Mouse (Mus musculus): Measurements from ENCODE around the gene Slc25a25. TPM values are rescaled to one million over a fixed set of nuclear protein-coding genes. Genes with fewer than 3 reads are reported as not detected.

The Slc25a25 gene
- polyA plus RNA-seq, 1 experiment from 2014 or later = 39.8 TPM

DNA sequence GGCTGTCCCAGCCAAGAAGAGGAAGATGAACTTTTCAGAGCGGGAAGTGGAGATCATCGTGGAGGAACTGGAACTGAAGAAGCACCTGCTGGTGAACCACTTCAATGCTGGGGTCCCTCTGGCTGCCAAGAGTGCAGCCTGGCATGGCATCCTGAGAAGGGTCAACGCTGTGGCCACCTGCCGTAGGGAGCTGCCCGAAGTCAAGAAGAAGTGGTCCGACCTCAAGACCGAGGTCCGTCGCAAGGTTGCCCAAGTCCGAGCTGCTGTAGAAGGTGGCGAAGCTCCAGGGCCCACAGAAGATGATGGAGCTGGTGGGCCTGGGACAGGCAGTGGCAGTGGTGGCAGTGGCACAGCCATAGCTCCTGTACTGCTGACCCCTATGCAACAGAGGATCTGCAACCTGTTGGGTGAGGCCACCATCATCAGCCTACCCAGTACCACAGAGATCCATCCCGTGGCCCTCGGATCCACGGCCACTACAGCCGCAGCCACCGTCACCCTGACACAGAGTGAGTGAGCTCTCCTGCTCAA, 1.3 kb upstream of the Slc25a25 start:
- no peak for ATAC-seq (ENCODE audit: low read depth)
- H3K9ac ChIP-seq (replicated peaks; ENCODE audit: low read depth, low read length) = no peak overlapping the region
- no peaks in the 10 kb centered on the region for H3K27me3 ChIP-seq (ENCODE audit: control insufficient read depth, insufficient read depth, low read length)
- H3K27ac ChIP-seq (ENCODE audit: low read depth, low read length) = no peak overlapping the region
- peaks cover 19% of the 10 kb centered on the region; the same call in 1 of the 2 replicates for H3K4me1 ChIP-seq (ENCODE audit: control insufficient read depth, insufficient read depth, low read length)
- peak overlapping the region; percentile 70 for H3K4me2 ChIP-seq (ENCODE audit: low read depth, low read length)
- H3K9me3 ChIP-seq (ENCODE audit: control insufficient read depth, low read length) = no peaks in the 10 kb centered on the region
- peak overlapping the region; percentile 58 for H3K4me3 ChIP-seq (ENCODE audit: low read depth, low read length)
- WGBS = 96% methylated on average over 16 of the region's 16 CpGs
- H3K36me3 ChIP-seq (ENCODE audit: control insufficient read depth, insufficient read depth, low read length) = 0 out of 2 replicates have a peak, but pooled peaks cover 3% of the 10 kb centered on the region

DNA sequence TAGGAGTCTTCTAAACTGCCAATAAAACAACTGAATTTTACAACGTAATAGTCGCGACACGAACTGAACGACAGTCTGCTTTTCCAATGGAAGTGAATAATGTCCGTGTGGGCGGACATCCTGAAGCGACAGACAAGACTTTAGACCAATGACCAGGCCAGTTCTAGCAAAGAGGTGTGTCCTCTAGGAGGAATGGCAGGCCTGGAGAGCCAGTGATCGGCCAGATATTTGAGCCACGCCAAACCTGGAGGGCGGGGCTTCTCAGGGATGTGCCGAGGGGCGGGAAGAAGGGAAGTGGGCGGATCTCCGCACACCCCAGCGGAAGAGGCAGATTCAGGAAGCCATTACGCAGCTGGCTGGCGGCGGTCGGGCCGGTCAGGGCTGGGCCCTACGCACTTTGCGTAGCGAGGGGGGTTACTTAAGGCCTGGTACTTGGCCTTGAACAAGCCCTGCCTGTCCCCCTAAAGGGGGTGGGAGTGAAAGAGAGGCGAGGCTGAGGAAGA, 676 bp upstream of the Slc25a25 start:
- ATAC-seq (ENCODE audit: low read depth) = peak; percentile 97
- Histone ChIP-seq H3K4me1 (ENCODE audit: control insufficient read depth, insufficient read depth, low read length) (peaks cover 19% of the 10 kb centered on the region; the same call in 1 of the 2 replicates), H3K4me3 (ENCODE audit: low read depth, low read length) (peak overlapping the region; percentile 58), H3K36me3 (ENCODE audit: control insufficient read depth, insufficient read depth, low read length) (0 out of 2 replicates have a peak, but pooled peaks cover 3% of the 10 kb centered on the region), H3K27ac (ENCODE audit: low read depth, low read length) (peak overlapping the region; percentile 95), H3K4me2 (ENCODE audit: low read depth, low read length) (peak overlapping the region; percentile 70), H3K9me3 (ENCODE audit: control insufficient read depth, low read length) (no peaks in the 10 kb centered on the region), H3K9ac (replicated peaks; ENCODE audit: low read depth, low read length) (no peak overlapping the region; the same call in 1 of the 2 replicates), H3K27me3 (ENCODE audit: control insufficient read depth, insufficient read depth, low read length) (no peaks in the 10 kb centered on the region)
- under 1% methylated on average over 25 of the region's 25 CpGs for WGBS

DNA sequence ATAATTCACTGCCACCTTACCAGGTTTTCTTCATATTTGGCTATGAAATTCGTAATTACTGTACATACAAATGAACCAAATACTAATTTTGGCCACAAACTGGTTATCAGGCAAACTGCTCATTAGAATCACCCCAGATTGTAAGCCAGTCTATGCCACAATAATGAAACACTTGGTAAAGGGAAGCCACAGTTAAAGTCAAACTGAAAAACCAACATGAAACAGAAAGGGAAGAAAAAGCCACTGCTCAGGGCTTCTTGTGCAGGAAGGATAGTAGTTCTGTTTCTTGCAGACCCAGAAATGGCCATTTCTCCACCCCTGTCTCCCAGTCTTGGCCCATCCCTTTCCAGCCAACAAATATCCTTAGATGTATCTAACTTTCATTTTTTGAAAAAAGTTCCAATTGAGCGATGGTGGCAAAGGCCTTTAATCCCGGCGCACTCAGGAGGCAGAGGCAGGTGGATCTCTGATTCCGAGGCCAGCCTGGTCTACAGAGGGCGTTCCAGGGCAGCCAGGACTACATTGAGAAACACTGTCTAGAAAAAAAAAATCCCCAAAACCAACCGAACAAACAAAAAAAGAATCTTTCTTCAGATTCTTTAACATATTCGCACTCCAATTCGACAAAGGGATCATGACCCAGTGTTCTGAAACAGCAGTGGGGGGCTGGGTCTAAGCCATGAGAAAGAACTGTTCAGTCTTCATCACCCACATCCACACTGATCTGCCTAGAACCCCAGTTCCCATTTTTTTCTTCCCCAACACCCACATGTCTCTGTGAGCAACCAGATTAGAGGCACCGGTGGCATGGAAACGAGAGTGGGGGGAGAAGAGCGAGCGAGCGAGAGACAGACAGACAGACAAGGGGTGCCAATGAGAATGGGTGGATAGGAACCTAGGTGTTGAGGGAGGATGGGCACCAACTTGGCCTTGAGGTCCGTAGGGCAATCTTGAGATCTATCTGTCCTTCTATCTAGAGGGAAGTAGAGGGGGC, 1.2 kb downstream of the Slc25a25 start, which contains the start of gene Naif1:
TSS of gene Naif1 (plus strand) at position 697 of the 994 bp plus-strand sequence.
- 78% methylated on average over 15 of the region's 15 CpGs for WGBS
- H3K9ac ChIP-seq (replicated peaks; ENCODE audit: low read depth, low read length) = peak within 1 kb of the TSS; percentile 59
- H3K27ac ChIP-seq (ENCODE audit: low read depth, low read length) = peak within 1 kb of the TSS; percentile 95
- peak within 1 kb of the TSS; percentile 58 for H3K4me3 ChIP-seq (ENCODE audit: low read depth, low read length)
- ATAC-seq (ENCODE audit: low read depth) = no peak
- H3K4me2 ChIP-seq (ENCODE audit: low read depth, low read length) = peak within 1 kb of the TSS; percentile 70
- no peaks in the 10 kb centered on the region for H3K36me3 ChIP-seq (ENCODE audit: control insufficient read depth, insufficient read depth, low read length)
- no peaks in the 10 kb centered on the region for H3K27me3 ChIP-seq (ENCODE audit: control insufficient read depth, insufficient read depth, low read length)
- H3K4me1 ChIP-seq (ENCODE audit: control insufficient read depth, insufficient read depth, low read length) = peaks cover 19% of the 10 kb centered on the region; the same call in 1 of the 2 replicates
- no peaks in the 10 kb centered on the region for H3K9me3 ChIP-seq (ENCODE audit: control insufficient read depth, low read length)

DNA sequence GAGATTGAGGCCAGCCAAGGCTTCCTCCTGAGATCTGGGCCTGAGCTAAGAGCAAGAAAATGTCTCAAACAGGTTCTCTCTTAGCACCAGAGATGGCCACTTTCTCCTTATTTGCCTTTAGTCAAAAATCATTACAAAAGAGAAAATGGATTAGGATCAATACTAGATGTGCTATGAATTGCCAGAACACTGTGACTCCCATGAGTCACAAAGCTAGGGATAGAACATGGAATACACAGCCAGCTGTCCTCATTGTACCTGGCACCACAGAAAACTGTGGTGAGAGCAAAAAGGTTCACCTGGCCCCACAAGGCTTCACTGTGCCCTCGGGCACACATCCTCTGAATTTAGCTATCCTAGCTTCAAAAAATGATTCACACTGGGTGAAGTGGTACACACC, 2.8 kb downstream of the Slc25a25 start:
- Histone ChIP-seq H3K9me3 (ENCODE audit: control insufficient read depth, low read length) (no peaks in the 10 kb centered on the region), H3K36me3 (ENCODE audit: control insufficient read depth, insufficient read depth, low read length) (no peaks in the 10 kb centered on the region), H3K27ac (ENCODE audit: low read depth, low read length) (no peak overlapping the region), H3K9ac (replicated peaks; ENCODE audit: low read depth, low read length) (no peak overlapping the region), H3K27me3 (ENCODE audit: control insufficient read depth, insufficient read depth, low read length) (no peaks in the 10 kb centered on the region), H3K4me3 (ENCODE audit: low read depth, low read length) (no peak overlapping the region), H3K4me2 (ENCODE audit: low read depth, low read length) (no peak overlapping the region), H3K4me1 (ENCODE audit: control insufficient read depth, insufficient read depth, low read length) (peaks cover 16% of the 10 kb centered on the region; the same call in 1 of the 2 replicates)
- 96% methylated on average over 1 of the region's 1 CpGs for WGBS
- no peak for ATAC-seq (ENCODE audit: low read depth)

DNA sequence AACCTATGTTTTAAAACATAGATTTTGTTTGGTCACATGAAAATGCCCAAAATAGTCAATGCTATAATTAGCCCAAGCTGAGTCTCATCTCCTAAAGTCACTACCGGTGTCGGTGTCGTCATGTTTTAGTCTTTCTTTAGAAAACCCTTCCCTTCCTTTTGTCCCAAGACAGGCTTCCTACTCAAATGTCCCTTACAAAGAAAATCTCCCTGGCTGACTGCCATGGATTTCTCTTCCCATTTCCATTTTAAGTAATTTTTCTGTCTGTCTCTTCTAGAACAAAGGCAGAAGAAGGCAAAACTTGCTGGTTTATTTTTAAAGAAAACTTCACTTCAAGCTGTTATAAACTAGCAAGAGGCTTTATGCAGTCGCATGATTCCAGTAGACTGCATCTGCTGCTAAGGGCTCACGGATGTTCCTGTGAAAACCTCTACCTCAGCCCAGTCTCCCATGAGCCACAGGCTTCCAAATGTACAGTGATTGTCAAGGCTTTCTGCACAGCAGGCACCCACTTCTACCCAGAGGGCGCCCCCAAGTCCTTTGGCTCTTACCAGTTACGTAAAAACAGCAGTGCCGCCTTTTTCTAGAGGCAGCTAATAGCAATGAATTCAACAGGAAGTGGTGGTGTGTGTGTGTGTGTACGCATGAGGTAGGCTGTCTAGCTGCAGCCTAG, 3.8 kb downstream of the Slc25a25 start:
- Histone ChIP-seq H3K4me2 (ENCODE audit: low read depth, low read length) (no peak overlapping the region), H3K9ac (replicated peaks; ENCODE audit: low read depth, low read length) (no peak overlapping the region; the same call in 1 of the 2 replicates), H3K36me3 (ENCODE audit: control insufficient read depth, insufficient read depth, low read length) (no peaks in the 10 kb centered on the region), H3K4me3 (ENCODE audit: low read depth, low read length) (no peak overlapping the region), H3K9me3 (ENCODE audit: control insufficient read depth, low read length) (no peaks in the 10 kb centered on the region), H3K27me3 (ENCODE audit: control insufficient read depth, insufficient read depth, low read length) (no peaks in the 10 kb centered on the region), H3K27ac (ENCODE audit: low read depth, low read length) (peak overlapping the region; percentile 34; the same call in 1 of the 2 replicates), H3K4me1 (ENCODE audit: control insufficient read depth, insufficient read depth, low read length) (peaks cover 9% of the 10 kb centered on the region; the same call in 1 of the 2 replicates)
- WGBS = 71% methylated on average over 9 of the region's 9 CpGs
- no peak for ATAC-seq (ENCODE audit: low read depth)

DNA sequence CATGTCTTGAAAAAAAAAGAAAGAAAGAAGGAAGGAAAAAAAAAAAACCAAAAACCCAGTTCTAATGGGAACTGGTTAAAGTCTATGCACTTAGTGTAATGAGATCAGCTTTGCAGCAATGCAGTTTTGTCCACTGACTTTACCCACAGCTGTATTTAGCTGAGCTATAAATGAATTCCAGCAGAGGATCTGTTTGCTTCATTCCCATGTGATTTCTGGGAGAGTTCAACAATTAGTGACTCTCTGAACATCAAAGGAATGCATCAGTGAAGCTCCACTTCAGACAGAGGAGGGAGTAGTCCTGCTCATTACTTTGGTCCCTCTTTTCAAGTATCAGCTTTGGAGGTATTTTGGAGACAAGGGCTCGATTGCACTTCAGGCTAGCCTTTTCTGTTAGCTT, 5.7 kb downstream of the Slc25a25 start:
- Histone ChIP-seq H3K4me1 (ENCODE audit: control insufficient read depth, insufficient read depth, low read length) (0 out of 2 replicates have a peak, but pooled peaks cover 8% of the 10 kb centered on the region), H3K27ac (ENCODE audit: low read depth, low read length) (no peak overlapping the region), H3K4me2 (ENCODE audit: low read depth, low read length) (no peak overlapping the region), H3K9ac (replicated peaks; ENCODE audit: low read depth, low read length) (no peak overlapping the region), H3K36me3 (ENCODE audit: control insufficient read depth, insufficient read depth, low read length) (no peaks in the 10 kb centered on the region), H3K9me3 (ENCODE audit: control insufficient read depth, low read length) (no peaks in the 10 kb centered on the region), H3K4me3 (ENCODE audit: low read depth, low read length) (no peak overlapping the region), H3K27me3 (ENCODE audit: control insufficient read depth, insufficient read depth, low read length) (no peaks in the 10 kb centered on the region)
- no peak for ATAC-seq (ENCODE audit: low read depth)
- 89% methylated on average over 1 of the region's 1 CpGs for WGBS

DNA sequence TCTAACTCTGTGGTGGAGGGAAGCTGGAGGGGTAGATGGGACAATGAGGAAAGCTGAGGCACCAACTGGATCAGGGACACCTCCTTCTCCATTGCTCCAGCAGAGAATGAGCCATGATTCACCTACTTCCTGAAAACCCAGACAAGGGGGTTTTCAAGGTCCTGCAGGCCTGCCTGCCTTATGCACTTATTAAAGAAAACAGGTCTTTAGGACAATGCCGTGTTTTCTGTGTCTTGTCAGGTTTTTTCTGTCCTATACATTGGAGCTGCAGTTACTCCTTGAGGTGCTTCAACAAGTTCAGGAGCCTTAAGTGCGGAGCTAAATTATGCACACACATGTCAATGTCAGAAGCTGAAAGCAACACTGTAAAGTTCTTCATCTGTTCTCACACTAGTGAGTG, 9.7 kb downstream of the Slc25a25 start:
- 91% methylated on average over 2 of the region's 2 CpGs for WGBS
- no peaks in the 10 kb centered on the region for H3K36me3 ChIP-seq (ENCODE audit: control insufficient read depth, insufficient read depth, low read length)
- no peak overlapping the region for H3K9ac ChIP-seq (replicated peaks; ENCODE audit: low read depth, low read length)
- 0 out of 2 replicates have a peak, but pooled peaks cover 10% of the 10 kb centered on the region for H3K4me1 ChIP-seq (ENCODE audit: control insufficient read depth, insufficient read depth, low read length)
- H3K9me3 ChIP-seq (ENCODE audit: control insufficient read depth, low read length) = no peaks in the 10 kb centered on the region
- no peak for ATAC-seq (ENCODE audit: low read depth)
- H3K4me3 ChIP-seq (ENCODE audit: low read depth, low read length) = no peak overlapping the region
- no peaks in the 10 kb centered on the region for H3K27me3 ChIP-seq (ENCODE audit: control insufficient read depth, insufficient read depth, low read length)
- no peak overlapping the region for H3K4me2 ChIP-seq (ENCODE audit: low read depth, low read length)
- no peak overlapping the region for H3K27ac ChIP-seq (ENCODE audit: low read depth, low read length)

DNA sequence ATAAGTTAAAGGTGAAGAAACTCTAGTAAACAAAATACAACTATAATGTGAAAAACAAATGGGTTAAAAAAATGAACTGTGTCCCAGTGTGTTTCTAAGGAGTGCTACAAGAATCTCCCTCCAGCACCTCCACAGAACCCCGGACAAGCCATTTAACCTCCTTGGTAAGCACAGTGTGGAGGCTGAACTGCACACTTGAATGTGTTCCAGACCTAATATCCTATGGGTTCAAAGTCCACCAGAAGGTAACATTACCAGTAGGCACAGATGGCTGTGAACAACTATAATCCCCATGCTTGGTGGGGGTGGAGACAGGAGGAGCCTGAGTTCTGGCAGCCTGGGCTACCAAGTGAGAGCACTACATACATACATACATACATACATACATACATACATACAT, 10.6 kb downstream of the Slc25a25 start:
- Histone ChIP-seq H3K4me1 (ENCODE audit: control insufficient read depth, insufficient read depth, low read length) (0 out of 2 replicates have a peak, but pooled peaks cover 10% of the 10 kb centered on the region), H3K4me3 (ENCODE audit: low read depth, low read length) (no peak overlapping the region), H3K9ac (replicated peaks; ENCODE audit: low read depth, low read length) (no peak overlapping the region), H3K4me2 (ENCODE audit: low read depth, low read length) (no peak overlapping the region), H3K27ac (ENCODE audit: low read depth, low read length) (0 out of 2 replicates have a peak overlapping the region, but pooled peaks have one; percentile 28), H3K9me3 (ENCODE audit: control insufficient read depth, low read length) (no peaks in the 10 kb centered on the region), H3K27me3 (ENCODE audit: control insufficient read depth, insufficient read depth, low read length) (no peaks in the 10 kb centered on the region), H3K36me3 (ENCODE audit: control insufficient read depth, insufficient read depth, low read length) (no peaks in the 10 kb centered on the region)
- no peak for ATAC-seq (ENCODE audit: low read depth)
- 76% methylated on average over 1 of the region's 1 CpGs for WGBS

All from neural tube, embryonic 14.5 days (tissue).